Mouse (Mus musculus) layer of hippocampus, adult 2 months (tissue): ENCODE results near the gene Gon4l. TPM values are rescaled to one million over a fixed set of nuclear protein-coding genes. Genes with fewer than 3 reads are reported as not detected.
A peak's percentile ranks its signal among the peaks of the same experiment; 100 is the strongest.

ENCODE experiments used
- DNase-seq, 2 experiments: peaks; one replicate each; pipeline ENCODE4 v3.0.0; 2022; ENCODE audit warnings: low spot score in 2 of 2
- H3K27ac ChIP-seq: fragments of 200-600 bp; 2 replicates; pipeline ENCODE4 v1.8.1; 2022
- H3K4me3 ChIP-seq: fragments of 200-600 bp; 2 replicates; pipeline ENCODE4 v1.8.1; 2022; ENCODE audit warnings: mild to moderate bottlenecking
- CTCF ChIP-seq: fragments of 200-600 bp; conservative IDR thresholded peaks from 2 replicates; pipeline ENCODE4 v1.8.1; 2022; ENCODE audit warnings: antibody characterized with exemption, mild to moderate bottlenecking, moderate library complexity
- total RNA-seq, 2 experiments: library from RNA; stranded (reverse); gene quantifications; 2 replicates each; pipeline ENCODE4 v1.2.3; 2021

The Gon4l gene
- total RNA-seq, 2 experiments from 2014 or later: 45.0 to 49.7 TPM

- Histone ChIP-seq H3K27ac (no peak overlapping the region), H3K4me3 (no peak overlapping the region)
- peak; percentile 87 for TF ChIP-seq CTCF
- peak in 1 of 2 experiments; percentile 26 for DNase-seq
Measured at GRCm38 (mm10) chr3:88939749-88940148, 104.7 kb downstream of the Gon4l start.

GRCm38 (mm10) chr3:88942316-88942880, 107.4 kb downstream of the Gon4l start:
- DNase-seq: no peak
- H3K27ac ChIP-seq: no peak overlapping the region
- H3K4me3 ChIP-seq: no peak overlapping the region
- TF ChIP-seq CTCF: no peak

- DNase-seq: no peak
- Histone ChIP-seq H3K27ac (no peak overlapping the region), H3K4me3 (no peak overlapping the region)
- TF ChIP-seq CTCF: no peak
Measured at GRCm38 (mm10) chr3:88944109-88944508, 109.1 kb downstream of the Gon4l start.

GRCm38 (mm10) chr3:88949786-88950575, 115.0 kb downstream of the Gon4l start:
- TF ChIP-seq CTCF: no peak; the same call in 1 of the 2 replicates
- DNase-seq: peak; percentile 84 to 85
- Histone ChIP-seq H3K4me3 (peak overlapping the region; percentile 84), H3K27ac (peak overlapping the region; percentile 99)

GRCm38 (mm10) chr3:88950576-88951326, 115.7 kb downstream of the Gon4l start, which contains the start of the genes Ash1l and Dap3:
Gene Ash1l (plus strand): TSS chr3:88950622.
Gene Dap3 (minus strand): TSS chr3:88951181.
- peak; percentile 73 for TF ChIP-seq CTCF
- peak; percentile 46 to 69 for DNase-seq
- Histone ChIP-seq H3K27ac (peak within 1 kb of the TSS; percentile 99), H3K4me3 (peak within 1 kb of the TSS; percentile 84)

GRCm38 (mm10) chr3:88951327-88951800, 116.3 kb downstream of the Gon4l start:
- peak overlapping the region; percentile 99 for H3K27ac ChIP-seq
- DNase-seq: no peak
- TF ChIP-seq CTCF: no peak
- peak overlapping the region; percentile 84 for H3K4me3 ChIP-seq

GRCm38 (mm10) chr3:88953246-88953645, 118.2 kb downstream of the Gon4l start:
- Histone ChIP-seq H3K27ac (no peak overlapping the region), H3K4me3 (no peak overlapping the region)
- no peak for DNase-seq
- TF ChIP-seq CTCF: no peak

GRCm38 (mm10) chr3:88953736-88954135, 118.7 kb downstream of the Gon4l start:
- Histone ChIP-seq H3K27ac (no peak overlapping the region), H3K4me3 (no peak overlapping the region)
- no peak for DNase-seq
- no peak for TF ChIP-seq CTCF

Other genes with a start within 250 kb of the Gon4l start
- 100 to 1,000 TPM; 268 to 283 TPM for gene Arhgef2, start 229.3 kb upstream of the Gon4l start, total RNA-seq
- gene Rxfp4, start 182.1 kb upstream of the Gon4l start, total RNA-seq: not detected
- 10 to 100 TPM; 55.1 to 55.5 TPM for gene Khdc4, start 149.4 kb upstream of the Gon4l start, total RNA-seq
- gene Rit1, start 118.4 kb upstream of the Gon4l start, total RNA-seq: 10 to 100 TPM; 40.8 to 44.2 TPM
- 100 to 1,000 TPM; 473 to 514 TPM for gene Syt11, start 60.1 kb upstream of the Gon4l start, total RNA-seq
- gene Msto1, start 78.8 kb downstream of the Gon4l start, total RNA-seq: 10 to 100 TPM; 22.5 to 25.0 TPM
- gene Ash1l, start 115.4 kb downstream of the Gon4l start, total RNA-seq: 10 to 100 TPM; 88.9 to 94.5 TPM
- 100 to 1,000 TPM; 107 to 108 TPM for gene Dap3, start 116.0 kb downstream of the Gon4l start, total RNA-seq